Mouse (Mus musculus) forebrain, embryonic 14.5 days (tissue): ENCODE measurements around the gene Hist1h1d. TPM values are rescaled to one million over a fixed set of nuclear protein-coding genes. Genes with fewer than 3 reads are reported as not detected.
A peak's percentile ranks its signal among the peaks of the same experiment; 100 is the strongest.

Experiments used
- ATAC-seq: fragments of 200-750 bp; cut with Nextera tagmentation; 2 replicates; pipeline ENCODE4 v1.8.0; 2017; ENCODE audit warnings: mild to moderate bottlenecking, moderate library complexity
- DNase-seq: peaks from one replicate; pipeline ENCODE4 v3.0.0-alpha.2; 2015; ENCODE audit warnings: low spot score
- H3K27ac ChIP-seq: fragments of 300-500 bp; sonication (generic); 2 replicates; pipeline ENCODE4 v1.5.1; 2014; ENCODE audit warnings: low read depth, mild to moderate bottlenecking, control low read depth, low read length, moderate library complexity
- H3K27me3 ChIP-seq: fragments of 300-500 bp; sonication (generic); replicated peaks from 2 replicates; pipeline ENCODE4 v1.6.1; 2014; ENCODE audit warnings: low read length, control low read depth, mixed read lengths; ENCODE audit not compliant: control insufficient read depth, insufficient read depth
- H3K36me3 ChIP-seq: fragments of 300-500 bp; sonication (generic); 2 replicates; pipeline ENCODE4 v1.6.1; 2014; ENCODE audit warnings: low read length, control low read depth; ENCODE audit not compliant: control insufficient read depth, insufficient read depth
- H3K4me1 ChIP-seq: fragments of 300-500 bp; sonication (generic); 2 replicates; pipeline ENCODE4 v1.6.1; 2014; ENCODE audit warnings: antibody characterized with exemption, low read length, control low read depth; ENCODE audit not compliant: control insufficient read depth, insufficient read depth
- H3K4me2 ChIP-seq: fragments of 300-500 bp; sonication (generic); 2 replicates; pipeline ENCODE4 v1.6.1; 2014; ENCODE audit warnings: mild to moderate bottlenecking, control low read depth, low read length
- H3K4me3 ChIP-seq: fragments of 300-500 bp; sonication (generic); 2 replicates; pipeline ENCODE4 v1.5.1; 2014; ENCODE audit warnings: low read depth, low read length, control low read depth
- H3K9ac ChIP-seq: fragments of 300-500 bp; sonication (generic); 2 replicates; pipeline ENCODE4 v1.6.1; 2014; ENCODE audit warnings: mild to moderate bottlenecking, low read length, control low read depth, moderate library complexity
- H3K9me3 ChIP-seq: fragments of 300-500 bp; sonication (generic); replicated peaks from 2 replicates; pipeline ENCODE4 v1.6.1; 2016; ENCODE audit warnings: low read length, control low read depth, mixed read lengths; ENCODE audit not compliant: control insufficient read depth
- WGBS: fragments of 180-500 bp; shearing (Covaris S2); extraction: QIAGEN DNeasy Blood & Tissue Kit; methylation state at CpG from one replicate; pipeline ENCODE4 v1.1.7; 2014; 5-methylcytosine and 5-hydroxymethylcytosine counted together
- polyA plus RNA-seq: library from polyadenylated mRNA; unstranded; fragments of >200 nt; fragmentation: Nextera tagmentation; extraction: Ambion mirVana; gene quantifications from 2 replicates; pipeline ENCODE4 v1.2.1, GENCODE M21; 2014

Gene Hist1h1d
- polyA plus RNA-seq, 1 experiment from 2014 or later, result 0.52 TPM

GRCm38 (mm10) chr13:23524654-23525053, 28.4 kb upstream of the Hist1h1d start:
- H3K4me3 ChIP-seq, result no peak overlapping the region
- 8% methylated on average over 5 of the region's 5 CpGs for WGBS
- no peak overlapping the region for H3K9ac ChIP-seq
- H3K27me3 ChIP-seq, result no peaks in the 10 kb centered on the region
- no peak overlapping the region for H3K4me2 ChIP-seq
- DNase-seq (peak; percentile 92), ATAC-seq (peak; percentile 33; the same call in 1 of the 2 replicates)
- peaks cover 4% of the 10 kb centered on the region for H3K4me1 ChIP-seq
- no peak overlapping the region for H3K27ac ChIP-seq
- no peaks in the 10 kb centered on the region for H3K9me3 ChIP-seq
- no peaks in the 10 kb centered on the region for H3K36me3 ChIP-seq

- Histone ChIP-seq H3K27ac (no peak overlapping the region), H3K4me2 (peak overlapping the region; percentile 53), H3K9ac (peak overlapping the region; percentile 58; the same call in 1 of the 2 replicates), H3K27me3 (no peaks in the 10 kb centered on the region), H3K4me1 (peaks cover 6% of the 10 kb centered on the region), H3K9me3 (no peaks in the 10 kb centered on the region), H3K4me3 (peak overlapping the region; percentile 40), H3K36me3 (no peaks in the 10 kb centered on the region)
- ATAC-seq, result no peak
- DNase-seq, result no peak
- 2% methylated on average over 10 of the region's 10 CpGs for WGBS
Observed at GRCm38 (mm10) chr13:23525901-23526300, 27.2 kb upstream of the Hist1h1d start.

- Histone ChIP-seq H3K4me3 (peak overlapping the region; percentile 40), H3K27me3 (no peaks in the 10 kb centered on the region), H3K4me1 (peaks cover 6% of the 10 kb centered on the region), H3K27ac (peak overlapping the region; percentile 53; the same call in 1 of the 2 replicates), H3K36me3 (no peaks in the 10 kb centered on the region), H3K9me3 (no peaks in the 10 kb centered on the region), H3K9ac (peak overlapping the region; percentile 58; the same call in 1 of the 2 replicates), H3K4me2 (peak overlapping the region; percentile 53)
- ATAC-seq (peak; percentile 50), DNase-seq (peak; percentile 97)
- WGBS, result under 1% methylated on average over 17 of the region's 17 CpGs
Observed at GRCm38 (mm10) chr13:23526312-23526711, 26.8 kb upstream of the Hist1h1d start.

- H3K9me3 ChIP-seq, result no peaks in the 10 kb centered on the region
- no peaks in the 10 kb centered on the region for H3K36me3 ChIP-seq
- no peak overlapping the region for H3K27ac ChIP-seq
- no peak overlapping the region for H3K4me3 ChIP-seq
- no peak overlapping the region for H3K9ac ChIP-seq
- H3K4me1 ChIP-seq, result peaks cover 19% of the 10 kb centered on the region
- no peak for DNase-seq
- H3K27me3 ChIP-seq, result no peaks in the 10 kb centered on the region
- WGBS, result 82% methylated on average over 5 of the region's 5 CpGs
- H3K4me2 ChIP-seq, result 0 out of 2 replicates have a peak overlapping the region, but pooled peaks have one; percentile 7
- no peak for ATAC-seq
Observed at GRCm38 (mm10) chr13:23529005-23529404, 24.1 kb upstream of the Hist1h1d start.

GRCm38 (mm10) chr13:23529480-23530165, 23.4 kb upstream of the Hist1h1d start:
- Histone ChIP-seq H3K4me2 (peak overlapping the region; percentile 59), H3K9me3 (no peaks in the 10 kb centered on the region), H3K9ac (peak overlapping the region; percentile 78), H3K4me3 (peak overlapping the region; percentile 43), H3K27me3 (no peaks in the 10 kb centered on the region), H3K27ac (peak overlapping the region; percentile 95), H3K36me3 (no peaks in the 10 kb centered on the region), H3K4me1 (peaks cover 20% of the 10 kb centered on the region)
- 24% methylated on average over 2 of the region's 2 CpGs for WGBS
- no peak for ATAC-seq
- no peak for DNase-seq

GRCm38 (mm10) chr13:23530181-23530900, 22.7 kb upstream of the Hist1h1d start:
- peak; percentile 75 for DNase-seq
- no peak for ATAC-seq
- H3K36me3 ChIP-seq, result no peaks in the 10 kb centered on the region
- H3K4me3 ChIP-seq, result peak overlapping the region; percentile 43
- peak overlapping the region; percentile 59 for H3K4me2 ChIP-seq
- peaks cover 22% of the 10 kb centered on the region for H3K4me1 ChIP-seq
- peak overlapping the region; percentile 78 for H3K9ac ChIP-seq
- WGBS, result under 1% methylated on average over 20 of the region's 20 CpGs
- H3K27ac ChIP-seq, result peak overlapping the region; percentile 95
- no peaks in the 10 kb centered on the region for H3K27me3 ChIP-seq
- H3K9me3 ChIP-seq, result no peaks in the 10 kb centered on the region

- no peaks in the 10 kb centered on the region for H3K27me3 ChIP-seq
- H3K9ac ChIP-seq, result peak within 1 kb of the TSS; percentile 78
- no peaks in the 10 kb centered on the region for H3K36me3 ChIP-seq
- H3K27ac ChIP-seq, result peak within 1 kb of the TSS; percentile 95
- peak within 1 kb of the TSS; percentile 59 for H3K4me2 ChIP-seq
- no peaks in the 10 kb centered on the region for H3K9me3 ChIP-seq
- H3K4me3 ChIP-seq, result peak within 1 kb of the TSS; percentile 43
- DNase-seq (peak; percentile 99), ATAC-seq (peak; percentile 80)
- H3K4me1 ChIP-seq, result peaks cover 23% of the 10 kb centered on the region
- under 1% methylated on average over 48 of the region's 70 CpGs for WGBS
Observed at GRCm38 (mm10) chr13:23530901-23531875, 21.9 kb upstream of the Hist1h1d start, which contains the start of gene Hist1h4h. Gene Hist1h4h, plus strand, starts transcription at chr13:23531050.

- WGBS, result 13% methylated on average over 9 of the region's 9 CpGs
- Histone ChIP-seq H3K9me3 (no peaks in the 10 kb centered on the region), H3K36me3 (no peaks in the 10 kb centered on the region), H3K9ac (peak overlapping the region; percentile 78), H3K27me3 (no peaks in the 10 kb centered on the region), H3K4me1 (peaks cover 29% of the 10 kb centered on the region), H3K27ac (peak overlapping the region; percentile 95), H3K4me3 (peak overlapping the region; percentile 43), H3K4me2 (peak overlapping the region; percentile 59)
- DNase-seq (no peak), ATAC-seq (no peak)
Observed at GRCm38 (mm10) chr13:23532262-23533075, 20.6 kb upstream of the Hist1h1d start.
